Mouse (Mus musculus) lung, postnatal 0 days (tissue): ENCODE data around the gene Ctdsp1. TPM values are rescaled to one million over a fixed set of nuclear protein-coding genes. Genes with fewer than 3 reads are reported as not detected.
A peak's percentile ranks its signal among the peaks of the same experiment; 100 is the strongest.

Experiments
- ATAC-seq: fragments of 200-750 bp; cut with Nextera tagmentation; 2 replicates; pipeline ENCODE4 v1.8.0; 2017; ENCODE audit warnings: moderate library complexity
- DNase-seq: peaks from one replicate; pipeline ENCODE4 v3.0.0-alpha.2; 2016; ENCODE audit warnings: low spot score
- H3K27ac ChIP-seq: fragments of 300-500 bp; sonication (generic); 2 replicates; pipeline ENCODE4 v1.5.1; 2014; ENCODE audit warnings: antibody characterized with exemption, mild to moderate bottlenecking, low read length, mixed read lengths
- H3K27me3 ChIP-seq: fragments of 300-500 bp; sonication (generic); replicated peaks from 2 replicates; pipeline ENCODE4 v1.6.1; 2014; ENCODE audit warnings: low read length, mixed read lengths; ENCODE audit not compliant: insufficient read depth
- H3K36me3 ChIP-seq: fragments of 300-500 bp; sonication (generic); 2 replicates; pipeline ENCODE4 v1.6.1; 2014; ENCODE audit warnings: low read length, mixed read lengths; ENCODE audit not compliant: insufficient read depth
- H3K4me1 ChIP-seq: fragments of 300-500 bp; sonication (generic); 2 replicates; pipeline ENCODE4 v1.6.1; 2014; ENCODE audit warnings: antibody characterized with exemption, low read depth, low read length, mixed read lengths; ENCODE audit not compliant: insufficient read depth
- H3K4me2 ChIP-seq: fragments of 300-500 bp; sonication (generic); replicated peaks from 2 replicates; pipeline ENCODE4 v1.6.1; 2014; ENCODE audit warnings: low read depth, mild to moderate bottlenecking, low read length, moderate library complexity, mixed read lengths
- H3K4me3 ChIP-seq: fragments of 300-500 bp; sonication (generic); 2 replicates; pipeline ENCODE4 v1.5.1; 2014; ENCODE audit warnings: low read depth, low read length
- H3K9ac ChIP-seq: fragments of 300-500 bp; sonication (generic); replicated peaks from 2 replicates; pipeline ENCODE4 v1.6.1; 2014; ENCODE audit warnings: low read depth, mild to moderate bottlenecking
- H3K9me3 ChIP-seq: fragments of 300-500 bp; sonication (generic); 2 replicates; pipeline ENCODE4 v1.6.1; 2016; ENCODE audit warnings: low read length, mixed read lengths
- CTCF ChIP-seq: IDR thresholded peaks from 2 replicates; pipeline ENCODE4 v1.5.1; 2016; ENCODE audit warnings: antibody characterized with exemption, mild to moderate bottlenecking
- EP300 ChIP-seq: IDR thresholded peaks from 2 replicates; pipeline ENCODE4 v1.6.1; 2016; ENCODE audit warnings: antibody characterized with exemption, mild to moderate bottlenecking, control low read depth
- WGBS: fragments of 180-500 bp; shearing (Covaris S2); extraction: QIAGEN DNeasy Blood & Tissue Kit; methylation state at CpG from one replicate; pipeline ENCODE4 v1.1.7; 2014; 5-methylcytosine and 5-hydroxymethylcytosine counted together
- polyA plus RNA-seq: library from polyadenylated mRNA; unstranded; fragments of >200 nt; fragmentation: Nextera tagmentation; extraction: Ambion mirVana; gene quantifications from 2 replicates; pipeline ENCODE4 v1.2.1, GENCODE M21; 2015

The Ctdsp1 gene
- polyA plus RNA-seq, 1 experiment from 2014 or later: 75.0 TPM

GRCm38 (mm10) chr1:74375561-74375960 is 15.7 kb upstream of the Ctdsp1 start:
- 72% methylated on average over 10 of the region's 10 CpGs for WGBS
- H3K9ac ChIP-seq: no peak overlapping the region
- H3K9me3 ChIP-seq: no peaks in the 10 kb centered on the region
- DNase-seq (no peak), ATAC-seq (no peak)
- TF ChIP-seq CTCF (no peak), EP300 (no peak)
- H3K4me2 ChIP-seq: no peak overlapping the region
- H3K27me3 ChIP-seq: no peaks in the 10 kb centered on the region
- no peak overlapping the region for H3K4me3 ChIP-seq
- no peak overlapping the region for H3K27ac ChIP-seq
- no peaks in the 10 kb centered on the region for H3K36me3 ChIP-seq
- no peaks in the 10 kb centered on the region for H3K4me1 ChIP-seq

GRCm38 (mm10) chr1:74376396-74376795 is 14.9 kb upstream of the Ctdsp1 start:
- TF ChIP-seq EP300 (no peak), CTCF (no peak)
- Histone ChIP-seq H3K27me3 (no peaks in the 10 kb centered on the region), H3K4me2 (no peak overlapping the region), H3K9me3 (no peaks in the 10 kb centered on the region), H3K4me3 (no peak overlapping the region), H3K4me1 (no peaks in the 10 kb centered on the region), H3K36me3 (no peaks in the 10 kb centered on the region), H3K9ac (no peak overlapping the region), H3K27ac (no peak overlapping the region)
- DNase-seq (no peak), ATAC-seq (no peak)
- WGBS: 84% methylated on average over 4 of the region's 4 CpGs

- Histone ChIP-seq H3K9me3 (no peaks in the 10 kb centered on the region), H3K4me3 (no peak overlapping the region), H3K4me2 (no peak overlapping the region), H3K27me3 (no peaks in the 10 kb centered on the region), H3K27ac (no peak overlapping the region), H3K9ac (no peak overlapping the region), H3K36me3 (no peaks in the 10 kb centered on the region), H3K4me1 (no peaks in the 10 kb centered on the region)
- 81% methylated on average over 7 of the region's 7 CpGs for WGBS
- TF ChIP-seq CTCF: no peak
- TF ChIP-seq EP300: no peak
- DNase-seq: no peak
- no peak for ATAC-seq
Observed at GRCm38 (mm10) chr1:74379058-74379504, 12.2 kb upstream of the Ctdsp1 start.

GRCm38 (mm10) chr1:74380484-74380883 is 10.8 kb upstream of the Ctdsp1 start:
- Histone ChIP-seq H3K4me2 (no peak overlapping the region), H3K4me1 (no peaks in the 10 kb centered on the region), H3K27ac (no peak overlapping the region), H3K9me3 (no peaks in the 10 kb centered on the region), H3K27me3 (no peaks in the 10 kb centered on the region), H3K4me3 (no peak overlapping the region), H3K36me3 (no peaks in the 10 kb centered on the region), H3K9ac (no peak overlapping the region)
- TF ChIP-seq EP300 (no peak), CTCF (no peak)
- ATAC-seq: no peak
- DNase-seq: no peak
- 69% methylated on average over 5 of the region's 5 CpGs for WGBS

- H3K36me3 ChIP-seq: no peaks in the 10 kb centered on the region
- TF ChIP-seq CTCF (no peak), EP300 (no peak)
- no peak for ATAC-seq
- no peak overlapping the region for H3K9ac ChIP-seq
- no peak for DNase-seq
- no peak overlapping the region for H3K27ac ChIP-seq
- 81% methylated on average over 10 of the region's 10 CpGs for WGBS
- H3K27me3 ChIP-seq: no peaks in the 10 kb centered on the region
- no peaks in the 10 kb centered on the region for H3K4me1 ChIP-seq
- no peak overlapping the region for H3K4me2 ChIP-seq
- no peak overlapping the region for H3K4me3 ChIP-seq
- H3K9me3 ChIP-seq: no peaks in the 10 kb centered on the region
Observed at GRCm38 (mm10) chr1:74381588-74382021, 9.7 kb upstream of the Ctdsp1 start.

GRCm38 (mm10) chr1:74383385-74383784 is 7.9 kb upstream of the Ctdsp1 start:
- DNase-seq: peak; percentile 37

GRCm38 (mm10) chr1:74384525-74384924 is 6.8 kb upstream of the Ctdsp1 start:
- Histone ChIP-seq H3K4me3 (no peak overlapping the region), H3K27ac (no peak overlapping the region), H3K27me3 (no peaks in the 10 kb centered on the region), H3K4me1 (no peaks in the 10 kb centered on the region), H3K9me3 (no peaks in the 10 kb centered on the region), H3K4me2 (no peak overlapping the region), H3K36me3 (no peaks in the 10 kb centered on the region), H3K9ac (no peak overlapping the region)
- no peak for TF ChIP-seq EP300
- no peak for TF ChIP-seq CTCF
- no peak for ATAC-seq
- WGBS: 83% methylated on average over 8 of the region's 8 CpGs
- DNase-seq: no peak

More at GRCm38 (mm10) chr1:74383385-74383784, 7.9 kb upstream of the Ctdsp1 start:
- WGBS: 62% methylated on average over 13 of the region's 13 CpGs
- no peaks in the 10 kb centered on the region for H3K36me3 ChIP-seq
- no peaks in the 10 kb centered on the region for H3K9me3 ChIP-seq
- H3K27ac ChIP-seq: no peak overlapping the region
- H3K4me3 ChIP-seq: no peak overlapping the region
- H3K9ac ChIP-seq: no peak overlapping the region
- H3K4me1 ChIP-seq: no peaks in the 10 kb centered on the region
- TF ChIP-seq EP300 (no peak), CTCF (no peak)
- no peaks in the 10 kb centered on the region for H3K27me3 ChIP-seq
- no peak for ATAC-seq
- no peak overlapping the region for H3K4me2 ChIP-seq
